Mouse (Mus musculus): ENCODE measurements around the gene A630001G21Rik. TPM values are rescaled to one million over a fixed set of nuclear protein-coding genes. Genes with fewer than 3 reads are reported as not detected.

A630001G21Rik gene
- polyA plus RNA-seq, 1 experiment from 2014 or later: 1.3 TPM

- ATAC-seq (ENCODE audit: low FRiP score, low TSS enrichment): no peak
- Histone ChIP-seq H3K4me3 (ENCODE audit: low read length) (no peak overlapping the region), H3K36me3 (ENCODE audit: insufficient read depth, low read length) (no peaks in the 10 kb centered on the region), H3K27ac (ENCODE audit: low read length) (no peak overlapping the region), H3K27me3 (ENCODE audit: insufficient read depth, low read length) (no peaks in the 10 kb centered on the region), H3K4me2 (replicated peaks; ENCODE audit: low read depth, low read length) (no peak overlapping the region), H3K9ac (replicated peaks; ENCODE audit: low read length) (no peak overlapping the region), H3K9me3 (ENCODE audit: low read length) (no peaks in the 10 kb centered on the region), H3K4me1 (ENCODE audit: insufficient read depth, low read length) (no peaks in the 10 kb centered on the region)
- WGBS: 68% methylated on average over 3 of the region's 3 CpGs
Observed at GRCm38 (mm10) chr1:85779012-85779411, 569 bp upstream of the A630001G21Rik start.

DNA sequence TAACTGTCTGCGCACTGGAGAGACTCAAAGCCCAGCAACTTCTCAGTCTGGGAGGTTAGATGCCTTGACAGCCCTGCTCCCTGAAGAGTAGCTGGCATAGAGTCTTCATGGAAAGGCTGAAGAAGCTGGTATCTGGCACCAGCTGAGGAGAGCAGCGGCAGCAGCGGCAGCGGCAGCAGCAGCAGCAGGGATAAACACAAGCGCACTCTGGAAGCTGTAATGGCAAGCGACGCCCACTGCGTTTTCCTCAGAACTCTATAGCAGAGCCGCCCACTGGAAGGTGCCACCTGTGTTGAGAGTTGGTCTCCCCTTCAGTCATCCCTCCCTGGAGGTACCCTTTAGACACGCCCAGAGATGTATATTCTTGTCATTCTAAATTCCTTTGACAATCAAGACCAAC, 2.3 kb downstream of the A630001G21Rik start:
- no peaks in the 10 kb centered on the region for H3K4me1 ChIP-seq (ENCODE audit: insufficient read depth, low read length)
- no peak overlapping the region for H3K27ac ChIP-seq (ENCODE audit: low read length)
- no peaks in the 10 kb centered on the region for H3K9me3 ChIP-seq (ENCODE audit: low read length)
- WGBS: 42% methylated on average over 10 of the region's 10 CpGs
- H3K4me3 ChIP-seq (ENCODE audit: low read length): no peak overlapping the region
- no peak for ATAC-seq (ENCODE audit: low FRiP score, low TSS enrichment)
- H3K27me3 ChIP-seq (ENCODE audit: insufficient read depth, low read length): no peaks in the 10 kb centered on the region
- no peak overlapping the region for H3K4me2 ChIP-seq (replicated peaks; ENCODE audit: low read depth, low read length)
- H3K36me3 ChIP-seq (ENCODE audit: insufficient read depth, low read length): no peaks in the 10 kb centered on the region
- H3K9ac ChIP-seq (replicated peaks; ENCODE audit: low read length): no peak overlapping the region

DNA sequence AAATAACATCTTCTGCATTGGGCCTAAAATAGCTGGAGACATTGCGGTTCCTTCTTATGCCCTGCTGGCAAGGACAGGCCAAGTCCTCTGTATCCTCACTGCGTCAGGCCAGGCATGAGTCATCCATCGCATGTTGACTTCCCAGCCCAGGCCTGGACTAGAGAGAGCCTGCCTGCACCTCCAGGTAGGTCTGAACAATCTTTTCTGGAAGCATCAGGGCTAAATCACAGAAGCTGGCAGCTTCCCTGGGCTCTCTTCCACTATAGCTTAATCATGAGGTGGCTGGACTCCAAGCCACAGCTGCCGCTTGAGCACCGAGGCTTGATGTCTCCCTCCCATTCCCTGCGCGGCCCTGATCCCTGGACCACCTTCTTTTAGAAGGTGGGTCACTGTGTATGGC, 3.3 kb downstream of the A630001G21Rik start:
- Histone ChIP-seq H3K4me3 (ENCODE audit: low read length) (no peak overlapping the region), H3K36me3 (ENCODE audit: insufficient read depth, low read length) (no peaks in the 10 kb centered on the region), H3K9me3 (ENCODE audit: low read length) (no peaks in the 10 kb centered on the region), H3K27me3 (ENCODE audit: insufficient read depth, low read length) (no peaks in the 10 kb centered on the region), H3K4me2 (replicated peaks; ENCODE audit: low read depth, low read length) (no peak overlapping the region), H3K27ac (ENCODE audit: low read length) (no peak overlapping the region), H3K9ac (replicated peaks; ENCODE audit: low read length) (no peak overlapping the region), H3K4me1 (ENCODE audit: insufficient read depth, low read length) (no peaks in the 10 kb centered on the region)
- no peak for ATAC-seq (ENCODE audit: low FRiP score, low TSS enrichment)
- WGBS: 83% methylated on average over 7 of the region's 7 CpGs

DNA sequence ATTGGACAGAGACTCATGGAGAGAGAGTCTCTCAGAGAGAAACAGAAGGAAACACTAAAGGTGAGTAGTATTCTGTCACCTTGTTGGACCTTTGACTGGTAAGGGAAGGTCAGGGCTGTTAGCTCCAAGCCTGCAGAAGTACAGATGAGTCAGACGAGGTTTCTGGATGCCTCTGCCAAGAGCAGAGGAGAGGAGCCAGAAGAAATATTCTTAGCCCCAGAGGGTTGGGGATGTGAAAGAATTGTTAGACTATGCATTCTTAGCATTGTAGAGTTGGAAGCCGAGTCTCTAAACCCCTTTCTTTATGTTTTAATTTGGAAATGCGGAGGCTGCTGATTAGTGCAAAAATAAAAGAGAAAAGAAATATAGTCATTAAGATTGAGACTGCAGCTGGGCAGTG, 6.5 kb downstream of the A630001G21Rik start:
- no peak overlapping the region for H3K9ac ChIP-seq (replicated peaks; ENCODE audit: low read length)
- WGBS: 71% methylated on average over 3 of the region's 3 CpGs
- ATAC-seq (ENCODE audit: low FRiP score, low TSS enrichment): no peak
- no peaks in the 10 kb centered on the region for H3K36me3 ChIP-seq (ENCODE audit: insufficient read depth, low read length)
- no peaks in the 10 kb centered on the region for H3K27me3 ChIP-seq (ENCODE audit: insufficient read depth, low read length)
- no peak overlapping the region for H3K4me3 ChIP-seq (ENCODE audit: low read length)
- H3K4me1 ChIP-seq (ENCODE audit: insufficient read depth, low read length): no peaks in the 10 kb centered on the region
- no peak overlapping the region for H3K4me2 ChIP-seq (replicated peaks; ENCODE audit: low read depth, low read length)
- no peak overlapping the region for H3K27ac ChIP-seq (ENCODE audit: low read length)
- H3K9me3 ChIP-seq (ENCODE audit: low read length): no peaks in the 10 kb centered on the region

DNA sequence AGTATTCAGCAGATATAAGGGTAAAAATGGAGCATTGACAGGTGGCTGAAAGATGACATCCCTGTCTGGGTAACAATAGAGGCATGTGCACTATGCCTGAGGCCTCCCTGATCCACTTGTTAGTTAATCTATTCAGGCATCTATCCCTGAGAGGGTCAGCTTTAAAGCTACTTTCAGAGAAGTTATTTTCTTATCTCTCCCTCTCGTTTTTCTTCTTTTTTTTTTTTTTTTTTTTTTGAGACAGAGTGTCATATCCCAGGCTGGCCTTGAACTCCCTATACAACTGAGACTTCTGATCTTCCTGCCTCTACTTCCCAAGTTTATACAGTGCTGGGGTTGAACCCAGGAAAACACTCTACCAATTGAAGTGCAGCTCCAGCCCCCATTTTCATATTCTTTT, 10.7 kb downstream of the A630001G21Rik start:
- no peaks in the 10 kb centered on the region for H3K27me3 ChIP-seq (ENCODE audit: insufficient read depth, low read length)
- WGBS: 45% methylated on average over 1 of the region's 1 CpGs

GRCm38 (mm10) chr1:85766120-85766519, 12.3 kb downstream of the A630001G21Rik start:
- WGBS: 83% methylated on average over 3 of the region's 3 CpGs
- H3K27ac ChIP-seq (ENCODE audit: low read length): no peak overlapping the region
- H3K27me3 ChIP-seq (ENCODE audit: insufficient read depth, low read length): no peaks in the 10 kb centered on the region
- no peak overlapping the region for H3K4me3 ChIP-seq (ENCODE audit: low read length)
- no peaks in the 10 kb centered on the region for H3K36me3 ChIP-seq (ENCODE audit: insufficient read depth, low read length)
- H3K4me1 ChIP-seq (ENCODE audit: insufficient read depth, low read length): no peaks in the 10 kb centered on the region
- no peak for ATAC-seq (ENCODE audit: low FRiP score, low TSS enrichment)
- H3K4me2 ChIP-seq (replicated peaks; ENCODE audit: low read depth, low read length): no peak overlapping the region
- no peak overlapping the region for H3K9ac ChIP-seq (replicated peaks; ENCODE audit: low read length)
- no peaks in the 10 kb centered on the region for H3K9me3 ChIP-seq (ENCODE audit: low read length)

More for the DNA sequence above, 10.7 kb downstream of the A630001G21Rik start:
- Histone ChIP-seq H3K4me3 (ENCODE audit: low read length) (no peak overlapping the region), H3K27ac (ENCODE audit: low read length) (no peak overlapping the region), H3K36me3 (ENCODE audit: insufficient read depth, low read length) (no peaks in the 10 kb centered on the region), H3K9ac (replicated peaks; ENCODE audit: low read length) (no peak overlapping the region), H3K4me1 (ENCODE audit: insufficient read depth, low read length) (no peaks in the 10 kb centered on the region), H3K4me2 (replicated peaks; ENCODE audit: low read depth, low read length) (no peak overlapping the region), H3K9me3 (ENCODE audit: low read length) (no peaks in the 10 kb centered on the region)
- no peak for ATAC-seq (ENCODE audit: low FRiP score, low TSS enrichment)

DNA sequence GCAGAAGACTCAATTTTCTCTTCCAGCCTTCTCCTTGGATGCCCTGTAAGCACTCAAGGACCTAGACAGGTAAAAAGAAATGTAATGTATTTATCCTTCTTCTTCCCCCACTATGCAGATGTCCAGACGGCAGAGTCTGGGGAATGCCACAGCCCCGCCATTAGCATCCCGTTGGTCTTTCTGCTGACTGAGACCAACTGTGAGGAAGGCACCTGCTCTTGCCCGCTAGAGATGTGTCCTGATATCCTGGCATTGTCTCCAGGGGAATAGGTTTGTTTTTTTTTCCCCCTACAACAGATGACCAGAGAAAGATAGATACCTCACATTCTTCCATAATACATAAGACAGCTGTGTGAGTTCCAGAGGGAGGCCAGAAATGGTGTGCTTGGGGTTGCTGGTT, 14.2 kb downstream of the A630001G21Rik start:
- H3K4me2 ChIP-seq (replicated peaks; ENCODE audit: low read depth, low read length): no peak overlapping the region
- H3K4me1 ChIP-seq (ENCODE audit: insufficient read depth, low read length): no peaks in the 10 kb centered on the region
- H3K36me3 ChIP-seq (ENCODE audit: insufficient read depth, low read length): no peaks in the 10 kb centered on the region
- 84% methylated on average over 4 of the region's 4 CpGs for WGBS
- no peaks in the 10 kb centered on the region for H3K9me3 ChIP-seq (ENCODE audit: low read length)
- H3K4me3 ChIP-seq (ENCODE audit: low read length): no peak overlapping the region
- H3K27me3 ChIP-seq (ENCODE audit: insufficient read depth, low read length): no peaks in the 10 kb centered on the region
- no peak overlapping the region for H3K27ac ChIP-seq (ENCODE audit: low read length)
- H3K9ac ChIP-seq (replicated peaks; ENCODE audit: low read length): no peak overlapping the region
- no peak for ATAC-seq (ENCODE audit: low FRiP score, low TSS enrichment)

DNA sequence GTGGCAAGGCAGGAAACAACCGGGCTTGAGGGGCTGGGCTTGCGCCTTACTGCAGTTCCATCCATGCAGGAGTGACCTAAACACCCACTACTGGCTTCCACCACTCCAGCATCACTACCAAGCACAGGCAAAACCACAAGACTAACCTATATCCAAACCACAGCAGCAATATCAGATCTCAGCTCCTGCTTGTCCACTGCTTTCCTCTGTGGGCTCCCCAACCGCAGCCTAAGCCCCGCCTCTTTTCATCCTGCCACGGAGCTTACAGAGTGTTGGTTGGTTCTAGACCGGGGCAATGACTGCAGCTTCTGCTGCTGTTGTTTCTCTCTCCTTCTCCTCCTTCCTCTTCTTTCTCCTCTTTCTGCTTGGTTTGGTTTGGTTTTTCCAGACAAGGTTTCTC, 15.1 kb downstream of the A630001G21Rik start:
- Histone ChIP-seq H3K4me3 (ENCODE audit: low read length) (no peak overlapping the region), H3K9me3 (ENCODE audit: low read length) (no peaks in the 10 kb centered on the region), H3K27ac (ENCODE audit: low read length) (no peak overlapping the region), H3K36me3 (ENCODE audit: insufficient read depth, low read length) (no peaks in the 10 kb centered on the region), H3K27me3 (ENCODE audit: insufficient read depth, low read length) (no peaks in the 10 kb centered on the region), H3K4me2 (replicated peaks; ENCODE audit: low read depth, low read length) (no peak overlapping the region), H3K4me1 (ENCODE audit: insufficient read depth, low read length) (no peaks in the 10 kb centered on the region), H3K9ac (replicated peaks; ENCODE audit: low read length) (no peak overlapping the region)
- 82% methylated on average over 6 of the region's 6 CpGs for WGBS
- ATAC-seq (ENCODE audit: low FRiP score, low TSS enrichment): no peak

DNA sequence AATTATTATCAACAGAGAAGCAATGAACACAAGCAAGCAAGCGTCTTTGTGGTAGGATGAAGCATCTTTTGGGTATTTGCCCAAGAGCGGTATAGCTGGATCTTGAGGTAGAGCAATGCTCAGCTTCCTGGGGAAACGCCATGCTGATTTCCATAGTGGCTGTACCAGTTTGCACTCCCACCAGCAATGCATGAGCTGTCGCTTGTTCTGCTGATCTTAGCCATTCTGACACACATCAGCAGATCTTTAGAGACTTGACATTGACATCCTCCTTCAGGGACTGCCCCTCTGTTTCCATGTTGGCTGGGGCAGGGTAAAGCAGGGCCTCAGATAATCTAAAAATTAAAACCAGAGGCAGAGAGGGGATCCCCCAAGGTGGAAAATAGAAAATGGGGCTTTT, 16.8 kb downstream of the A630001G21Rik start:
- no peaks in the 10 kb centered on the region for H3K27me3 ChIP-seq (ENCODE audit: insufficient read depth, low read length)
- no peaks in the 10 kb centered on the region for H3K36me3 ChIP-seq (ENCODE audit: insufficient read depth, low read length)
- H3K4me2 ChIP-seq (replicated peaks; ENCODE audit: low read depth, low read length): no peak overlapping the region
- no peaks in the 10 kb centered on the region for H3K9me3 ChIP-seq (ENCODE audit: low read length)
- H3K4me3 ChIP-seq (ENCODE audit: low read length): no peak overlapping the region
- no peaks in the 10 kb centered on the region for H3K4me1 ChIP-seq (ENCODE audit: insufficient read depth, low read length)
- WGBS: 82% methylated on average over 4 of the region's 4 CpGs
- no peak overlapping the region for H3K9ac ChIP-seq (replicated peaks; ENCODE audit: low read length)
- no peak overlapping the region for H3K27ac ChIP-seq (ENCODE audit: low read length)
- ATAC-seq (ENCODE audit: low FRiP score, low TSS enrichment): no peak

GRCm38 (mm10) chr1:85758969-85759293, 19.5 kb downstream of the A630001G21Rik start:
- Histone ChIP-seq H3K9ac (replicated peaks; ENCODE audit: low read length) (no peak overlapping the region), H3K4me2 (replicated peaks; ENCODE audit: low read depth, low read length) (peak overlapping the region; percentile 28; the same call in 1 of the 2 replicates), H3K4me1 (ENCODE audit: insufficient read depth, low read length) (no peaks in the 10 kb centered on the region), H3K27me3 (ENCODE audit: insufficient read depth, low read length) (no peaks in the 10 kb centered on the region), H3K36me3 (ENCODE audit: insufficient read depth, low read length) (no peaks in the 10 kb centered on the region), H3K4me3 (ENCODE audit: low read length) (no peak overlapping the region), H3K27ac (ENCODE audit: low read length) (no peak overlapping the region; the same call in 1 of the 2 replicates), H3K9me3 (ENCODE audit: low read length) (no peaks in the 10 kb centered on the region)
- 0 out of 2 replicates have a peak, but pooled peaks have one; percentile 15 for ATAC-seq (ENCODE audit: low FRiP score, low TSS enrichment)
- 0% methylated on average over 1 of the region's 1 CpGs for WGBS
